Mouse (Mus musculus): ENCODE results near the gene Fam90a1b.
"Not testable (repeated sequence)": the region's sequence is repeated elsewhere in the genome, so short reads cannot be mapped to it uniquely, and the experiment has no call there.

GRCm38 (mm10) chrX:94343638-94344037, 22.9 kb downstream of the Fam90a1b start:
- not testable (repeated sequence) for TF ChIP-seq CTCF (IDR thresholded peaks at IDR 0.05; ENCODE audit: borderline replicate concordance, insufficient read depth, low read depth, low read length); POLR2A (IDR thresholded peaks at IDR 0.05; ENCODE audit: borderline replicate concordance, insufficient read depth, low read length)
